Mouse (Mus musculus) adrenal gland, adult 2 months (tissue): ENCODE data around the gene Rab29. TPM values are rescaled to one million over a fixed set of nuclear protein-coding genes. Genes with fewer than 3 reads are reported as not detected.
A peak's percentile ranks its signal among the peaks of the same experiment; 100 is the strongest.
"Not testable (repeated sequence)": the region's sequence is repeated elsewhere in the genome, so short reads cannot be mapped to it uniquely, and the experiment has no call there.

ENCODE experiments used
- DNase-seq: peaks from one replicate; pipeline ENCODE4 v3.0.0; 2021
- polyA plus RNA-seq: library from polyadenylated mRNA; depleted of rRNA; stranded (reverse); fragments of >200 nt; gene quantifications from 2 replicates; pipeline ENCODE4 v1.2.3, GENCODE M21; 2012
- total RNA-seq, 2 experiments: library from RNA; stranded (reverse); gene quantifications; 2 replicates each; pipeline ENCODE4 v1.2.3; 2021

Gene Rab29
- total and polyA plus RNA-seq, 3 experiments: 15.1 to 28.7 (median 18.7) TPM

- no peak for DNase-seq
Observed at GRCm38 (mm10) chr1:131865596-131865995, 1.4 kb upstream of the Rab29 start.

- no peak for DNase-seq
Observed at GRCm38 (mm10) chr1:131866304-131866999, 572 bp upstream of the Rab29 start.

GRCm38 (mm10) chr1:131867946-131868290, 894 bp downstream of the Rab29 start:
- peak; percentile 33 for DNase-seq

- DNase-seq: no peak
Observed at GRCm38 (mm10) chr1:131869561-131869960, 2.5 kb downstream of the Rab29 start.

GRCm38 (mm10) chr1:131872856-131873255, 5.8 kb downstream of the Rab29 start:
- DNase-seq: no peak

GRCm38 (mm10) chr1:131879816-131880215, 12.8 kb downstream of the Rab29 start:
- DNase-seq: no peak

GRCm38 (mm10) chr1:131882787-131883186, 15.8 kb downstream of the Rab29 start:
- peak; percentile 13 for DNase-seq

GRCm38 (mm10) chr1:131886173-131886572, 19.1 kb downstream of the Rab29 start:
- DNase-seq: no peak

- DNase-seq: no peak
Observed at GRCm38 (mm10) chr1:131886641-131887040, 19.6 kb downstream of the Rab29 start.

- no peak for DNase-seq
Observed at GRCm38 (mm10) chr1:131890043-131890658, 23.1 kb downstream of the Rab29 start.

- no peak for DNase-seq
Observed at GRCm38 (mm10) chr1:131891436-131891835, 24.4 kb downstream of the Rab29 start.

GRCm38 (mm10) chr1:131902679-131903078, 35.7 kb downstream of the Rab29 start:
- DNase-seq: no peak

GRCm38 (mm10) chr1:131903251-131903650, 36.2 kb downstream of the Rab29 start:
- DNase-seq: no peak

GRCm38 (mm10) chr1:131905497-131905896, 38.5 kb downstream of the Rab29 start:
- peak; percentile 32 for DNase-seq

- no peak for DNase-seq
Observed at GRCm38 (mm10) chr1:131908456-131908855, 41.4 kb downstream of the Rab29 start.

GRCm38 (mm10) chr1:131909236-131909635, 42.2 kb downstream of the Rab29 start:
- DNase-seq: not testable (repeated sequence)

GRCm38 (mm10) chr1:131910001-131910648, 43.1 kb downstream of the Rab29 start, which contains the start of gene Nucks1:
Gene Nucks1, plus strand, starts transcription at chr1:131910534.
- DNase-seq: peak; percentile 100

GRCm38 (mm10) chr1:131910674-131911558, 43.9 kb downstream of the Rab29 start:
- DNase-seq: peak; percentile 93

GRCm38 (mm10) chr1:131917634-131918033, 50.6 kb downstream of the Rab29 start:
- DNase-seq: peak; percentile 58

- DNase-seq: no peak
Observed at GRCm38 (mm10) chr1:131919052-131919451, 52.0 kb downstream of the Rab29 start.

GRCm38 (mm10) chr1:131922100-131922499, 55.1 kb downstream of the Rab29 start:
- DNase-seq: no peak
